Mouse (Mus musculus): ENCODE measurements at regions not wholly inside any gene's neighbourhood (a gene's known extent, or its start where the extent isn't known, plus 50 kb on each side); places are given as distances from the start of the nearest gene placed in this dataset.

DNA sequence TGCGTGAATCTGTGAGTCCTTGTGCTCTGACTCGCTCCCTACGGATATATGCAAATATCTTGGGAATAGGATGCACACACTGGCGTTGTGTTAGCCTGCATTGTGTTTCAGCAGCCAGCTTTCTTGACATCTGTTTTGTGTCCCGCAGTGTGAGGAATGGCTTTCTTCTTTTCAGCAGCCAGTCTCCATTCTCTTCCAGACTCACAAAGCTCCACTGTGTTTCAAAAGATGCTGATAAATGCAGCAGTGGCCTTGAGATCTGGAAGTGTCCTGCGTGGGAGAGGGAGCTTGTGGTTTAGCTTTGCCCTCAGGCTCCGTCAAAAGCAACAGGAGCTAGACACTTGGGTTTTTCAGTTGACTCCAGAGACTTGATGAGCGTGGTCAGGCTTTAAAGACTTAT is 188.9 kb upstream of the Fat4 start:
- in situ Hi-C loops (cut with MboI, MseI), result no loop called here

DNA sequence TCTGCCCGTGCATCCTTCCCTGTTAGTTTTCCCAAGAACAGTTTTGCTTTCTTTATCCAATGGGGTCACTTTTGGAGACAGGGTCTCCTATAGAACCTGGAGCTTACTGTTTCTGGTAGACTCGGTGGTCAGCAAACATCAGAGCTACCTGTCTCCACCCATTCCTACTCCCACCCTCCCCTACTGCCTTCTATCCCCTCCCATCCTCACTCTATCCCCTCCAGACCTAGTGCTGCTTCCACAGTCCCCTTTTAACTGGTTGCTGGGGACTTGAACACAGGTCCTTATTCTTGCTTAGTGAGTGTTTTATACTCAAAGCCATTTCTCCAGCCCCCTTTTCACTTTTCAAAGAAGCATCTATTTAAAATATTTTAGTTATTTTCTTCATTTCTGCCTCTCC is 189.4 kb upstream of the Fat4 start:
- in situ Hi-C loops (cut with MboI, MseI), result no loop called here

- in situ Hi-C loops (cut with MboI, MseI), result no loop called here
Measured at GRCm38 (mm10) chr3:38695836-38696235, 190.9 kb upstream of the Fat4 start.

GRCm38 (mm10) chr3:38692768-38693167 is 194.0 kb upstream of the Fat4 start:
- in situ Hi-C loops (cut with MboI, MseI), result no loop called here

DNA sequence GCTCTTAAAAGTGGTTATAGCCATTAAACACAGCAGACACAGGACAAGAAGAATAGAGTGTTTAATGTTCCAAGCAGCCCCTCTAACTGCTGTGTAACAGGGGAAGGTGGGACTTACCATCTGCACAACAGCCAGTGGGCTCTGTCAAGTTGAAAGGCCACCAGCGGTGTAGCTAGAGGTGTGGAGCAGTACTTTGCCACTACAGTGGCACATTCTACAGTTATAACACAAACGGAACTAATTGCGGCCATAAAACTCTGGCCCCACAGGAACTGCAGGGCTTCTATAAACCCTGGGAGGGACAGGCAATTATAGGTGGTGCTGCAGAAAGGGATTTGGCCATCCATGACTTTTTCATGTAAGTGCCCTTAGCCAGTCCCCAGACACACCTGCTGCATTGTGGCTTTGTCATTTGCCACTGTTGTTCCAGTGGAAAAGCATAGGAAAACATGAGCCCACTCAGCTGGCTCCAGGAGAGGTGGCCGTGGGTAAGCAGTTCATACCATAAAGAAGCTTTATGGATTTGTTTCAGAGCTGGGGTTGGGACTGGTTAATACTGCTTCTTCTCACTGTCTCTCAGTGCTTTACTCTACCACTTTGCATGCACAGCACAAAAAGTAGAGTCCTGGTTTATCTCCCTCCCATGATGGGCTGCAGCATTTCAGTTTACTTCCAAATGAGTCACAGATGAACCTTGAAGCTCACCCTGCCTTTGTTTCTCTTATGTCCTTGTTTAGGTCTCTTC is 199.8 kb upstream of the Ankrd50 start:
- in situ Hi-C loops (cut with MboI, MseI), result no loop called here

- in situ Hi-C loops (cut with MboI, MseI), result loop anchor here in 1 of 2 experiments (25.0 kb wide), 2 partner anchors 198 to 1248 kb away; no protein-coding TSS in a partner anchor
Measured at GRCm38 (mm10) chr3:38663670-38664494, 179.2 kb upstream of the Ankrd50 start.

DNA sequence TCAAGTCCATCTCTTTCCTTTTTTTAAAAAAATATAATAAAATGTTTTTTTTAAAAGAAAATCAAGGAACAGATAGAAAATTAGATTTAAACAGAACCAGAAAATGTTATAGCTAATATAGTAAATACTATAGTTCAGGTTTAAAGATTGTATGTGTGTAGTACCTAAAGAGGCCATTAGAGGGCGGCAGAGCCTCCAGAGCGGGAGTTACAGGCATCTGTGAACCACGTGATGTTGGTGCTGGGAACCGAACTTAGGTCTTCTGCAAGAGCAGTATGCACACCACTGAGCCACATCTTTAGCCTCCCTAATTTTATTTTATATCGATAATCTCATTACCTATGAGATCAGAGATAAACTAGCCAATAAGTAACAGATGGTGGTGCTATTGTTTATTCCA is 178.4 kb upstream of the Ankrd50 start:
- in situ Hi-C loops (cut with MboI, MseI), result loop anchor here in 1 of 2 experiments (25.0 kb wide), 2 partner anchors 199 to 1249 kb away; no protein-coding TSS in a partner anchor

DNA sequence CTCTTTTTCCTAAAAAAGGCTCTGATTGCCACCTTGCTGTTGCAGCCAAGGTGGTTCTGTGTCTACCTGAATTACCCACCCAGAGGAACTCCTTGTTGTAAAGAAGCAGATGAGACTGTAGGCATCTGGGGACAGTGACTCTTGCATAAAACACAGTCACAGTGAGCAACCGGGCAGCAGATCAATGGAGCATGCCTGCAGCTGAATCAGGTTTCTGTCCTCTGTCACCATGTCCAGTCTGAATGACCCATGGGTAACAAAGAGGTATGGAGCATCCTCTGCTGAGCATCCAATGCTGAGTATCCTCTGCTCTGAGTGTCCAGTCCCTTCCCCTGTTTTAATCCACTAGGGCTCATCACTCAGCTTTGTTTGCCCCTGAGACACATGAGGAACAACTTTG is 172.1 kb upstream of the Ankrd50 start:
- in situ Hi-C loops (cut with MboI, MseI), result loop anchor here in 1 of 2 experiments (25.0 kb wide), 2 partner anchors 206 to 1256 kb away; no protein-coding TSS in a partner anchor

DNA sequence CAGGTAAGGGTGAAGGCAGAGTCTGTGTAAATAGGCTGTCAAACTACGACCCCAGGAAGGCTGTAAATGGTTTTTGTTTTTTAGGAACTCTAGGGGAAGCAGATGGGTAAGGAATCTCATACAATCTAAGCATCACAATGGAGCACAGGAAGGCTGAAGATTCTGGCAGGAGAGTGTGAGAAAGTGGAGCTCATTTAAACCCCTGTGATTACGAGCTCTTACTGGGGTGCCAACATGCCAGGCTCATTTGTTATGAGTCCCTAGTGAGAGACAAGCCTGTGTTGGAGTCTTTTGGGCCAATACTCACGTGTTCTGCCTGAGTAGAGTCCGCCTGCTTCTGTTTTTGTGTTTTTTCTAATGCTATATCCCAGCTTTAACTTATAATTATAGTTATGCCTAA is 169.3 kb upstream of the Ankrd50 start:
- in situ Hi-C loops (cut with MboI, MseI), result loop anchor here in 1 of 2 experiments (25.0 kb wide), 2 partner anchors 208 to 1258 kb away; no protein-coding TSS in a partner anchor

DNA sequence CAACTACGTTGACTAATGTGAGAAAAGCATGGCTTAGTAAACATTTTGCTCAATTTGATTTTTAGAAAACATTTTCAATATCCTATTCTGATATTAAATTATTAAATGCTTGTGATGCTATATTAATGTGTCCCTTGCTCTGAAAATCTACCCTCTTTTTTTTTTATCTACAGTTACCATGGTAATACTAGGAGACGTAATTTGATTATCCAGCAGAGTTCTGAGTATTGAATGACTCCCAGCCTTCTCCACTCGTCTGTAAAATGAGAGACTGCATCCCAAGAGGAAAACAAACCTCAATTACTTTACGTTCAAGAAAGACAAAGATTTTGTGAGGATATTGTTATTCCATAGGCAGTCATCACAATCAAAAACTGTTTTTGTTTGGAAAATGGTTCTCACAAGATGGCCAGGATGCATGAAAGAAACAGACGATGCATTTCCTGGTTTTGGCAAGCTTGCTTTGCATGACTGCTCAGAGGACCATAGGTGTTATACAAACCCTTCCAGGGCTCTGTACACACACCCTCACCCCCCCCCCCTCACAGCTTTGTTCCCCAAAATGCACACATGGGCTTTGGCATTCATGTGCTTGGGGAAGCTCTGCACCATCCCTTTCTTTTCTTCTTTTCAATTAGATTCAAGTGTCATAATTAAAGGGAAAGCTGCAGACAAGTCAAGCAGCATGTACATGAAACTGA is 168.5 kb upstream of the Ankrd50 start:
- in situ Hi-C loops (cut with MboI, MseI), result loop anchor here in 1 of 2 experiments (25.0 kb wide), 2 partner anchors 209 to 1259 kb away; no protein-coding TSS in a partner anchor

- in situ Hi-C loops (cut with MboI, MseI), result loop anchor here in 1 of 2 experiments (25.0 kb wide), 2 partner anchors 212 to 1262 kb away; no protein-coding TSS in a partner anchor
Measured at GRCm38 (mm10) chr3:38650176-38650575, 165.5 kb upstream of the Ankrd50 start.

DNA sequence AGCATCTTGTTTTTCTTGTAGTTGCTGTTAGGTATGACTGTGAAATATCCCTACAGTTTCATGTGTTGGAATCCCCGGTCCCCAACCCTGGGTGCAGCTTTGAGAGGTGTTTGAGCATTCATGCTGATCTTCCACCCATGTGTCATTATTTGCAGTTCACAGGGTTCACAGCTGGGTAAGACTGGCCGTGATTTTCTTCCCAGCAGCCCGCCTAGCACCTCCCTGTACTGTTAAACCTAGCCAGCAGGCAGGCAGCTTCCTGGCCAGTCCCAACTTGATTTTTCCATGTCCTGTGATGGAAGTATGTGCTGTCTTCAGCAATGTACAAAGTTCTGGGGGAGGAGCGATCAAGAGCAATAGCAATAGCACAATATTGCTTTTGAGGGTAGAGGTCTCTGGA is 164.0 kb upstream of the Ankrd50 start:
- in situ Hi-C loops (cut with MboI, MseI), result no loop called here

- in situ Hi-C loops (cut with MboI, MseI), result no loop called here
Measured at GRCm38 (mm10) chr3:38647737-38648330, 163.2 kb upstream of the Ankrd50 start.

- in situ Hi-C loops (cut with MboI, MseI), result no loop called here
Measured at GRCm38 (mm10) chr3:38641733-38642132, 157.1 kb upstream of the Ankrd50 start.

DNA sequence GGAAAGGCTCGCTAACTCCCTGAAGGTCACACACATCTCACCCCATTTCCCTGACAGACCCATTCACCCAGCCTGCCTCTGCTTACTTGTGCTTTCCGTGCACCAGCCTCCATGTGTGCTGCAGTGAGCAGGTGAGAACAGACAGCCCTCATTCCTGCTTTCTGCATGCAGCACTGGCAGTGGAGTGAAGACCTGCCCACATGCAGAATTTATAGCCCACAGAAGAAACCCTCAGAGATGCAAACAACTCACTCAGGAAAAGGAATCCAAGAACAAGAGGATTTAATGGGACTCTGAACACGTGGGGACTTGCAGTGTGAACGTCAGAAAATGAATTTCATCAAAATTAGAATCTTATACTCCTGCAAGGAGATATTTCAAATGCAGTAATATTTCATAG is 152.2 kb upstream of the Ankrd50 start:
- in situ Hi-C loops (cut with MboI, MseI), result no loop called here

GRCm38 (mm10) chr3:38633347-38633746 is 148.7 kb upstream of the Ankrd50 start:
- in situ Hi-C loops (cut with MboI, MseI), result no loop called here

GRCm38 (mm10) chr3:38625575-38626184 is 141.0 kb upstream of the Ankrd50 start:
- in situ Hi-C loops (cut with MboI, MseI), result no loop called here

DNA sequence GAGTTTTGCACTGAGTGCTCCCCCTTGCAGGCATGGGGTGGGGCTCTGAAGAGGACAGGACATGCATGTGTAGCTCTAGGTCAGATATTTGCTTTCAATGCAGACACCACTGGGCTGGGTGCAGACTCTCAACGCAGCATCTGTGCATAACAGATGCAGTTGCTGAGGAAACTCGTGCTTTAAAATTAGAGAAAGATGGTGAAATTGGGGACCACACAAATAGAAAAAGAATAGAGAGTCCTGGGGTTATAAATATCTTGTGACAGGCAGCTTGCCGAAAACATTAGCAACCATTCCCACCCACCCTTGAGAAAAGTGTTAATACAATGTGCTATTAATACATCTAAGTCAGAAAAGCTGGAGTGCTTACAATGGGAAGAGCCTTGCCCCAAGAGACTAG is 133.3 kb upstream of the Ankrd50 start:
- in situ Hi-C loops (cut with MboI, MseI), result loop anchor here (10.0 kb wide), 3 partner anchors 363 to 393 kb away; no protein-coding TSS in a partner anchor

DNA sequence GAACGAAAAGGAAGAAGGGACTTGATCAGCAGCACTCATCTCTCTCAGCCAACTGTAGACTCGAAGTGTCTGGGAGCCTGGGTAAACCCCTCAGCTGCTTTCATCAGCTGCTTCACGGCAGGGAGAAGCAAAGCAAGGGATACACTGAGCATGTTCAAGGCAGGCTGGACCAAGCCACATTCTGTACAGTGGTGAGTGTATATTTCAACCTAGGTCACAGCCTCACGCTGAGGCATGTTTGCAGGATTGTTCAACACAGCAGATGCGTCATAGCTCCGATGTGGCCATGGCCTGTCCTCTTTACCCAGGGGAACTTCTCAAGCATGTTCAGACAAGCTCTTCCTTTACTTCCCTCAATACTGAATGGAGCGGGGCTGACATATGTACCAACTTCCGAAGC is 132.6 kb upstream of the Ankrd50 start:
- in situ Hi-C loops (cut with MboI, MseI), result loop anchor here (10.0 kb wide), 3 partner anchors 362 to 392 kb away; no protein-coding TSS in a partner anchor

- in situ Hi-C loops (cut with MboI, MseI), result loop anchor here (10.0 kb wide), 3 partner anchors 359 to 389 kb away; no protein-coding TSS in a partner anchor
Measured at GRCm38 (mm10) chr3:38613706-38614105, 129.1 kb upstream of the Ankrd50 start.

GRCm38 (mm10) chr3:38591531-38591930 is 106.9 kb upstream of the Ankrd50 start:
- in situ Hi-C loops (cut with MboI, MseI), result no loop called here
